Mouse (Mus musculus) ES-Bruce4 (cell line): ENCODE results near the gene Kcnma1.

Experiments
- CTCF ChIP-seq: IDR thresholded peaks from one replicate; pipeline ENCODE4 v1.8.1; 2011; ENCODE audit warnings: low read depth, low read length
- EP300 ChIP-seq: IDR thresholded peaks from 2 replicates; pipeline ENCODE4 v1.6.1; 2011; ENCODE audit warnings: low read depth, low read length; ENCODE audit not compliant: insufficient read depth
- POLR2A ChIP-seq: IDR thresholded peaks from one replicate; pipeline ENCODE4 v1.8.1; 2011; ENCODE audit warnings: low read length; ENCODE audit not compliant: insufficient read depth

DNA sequence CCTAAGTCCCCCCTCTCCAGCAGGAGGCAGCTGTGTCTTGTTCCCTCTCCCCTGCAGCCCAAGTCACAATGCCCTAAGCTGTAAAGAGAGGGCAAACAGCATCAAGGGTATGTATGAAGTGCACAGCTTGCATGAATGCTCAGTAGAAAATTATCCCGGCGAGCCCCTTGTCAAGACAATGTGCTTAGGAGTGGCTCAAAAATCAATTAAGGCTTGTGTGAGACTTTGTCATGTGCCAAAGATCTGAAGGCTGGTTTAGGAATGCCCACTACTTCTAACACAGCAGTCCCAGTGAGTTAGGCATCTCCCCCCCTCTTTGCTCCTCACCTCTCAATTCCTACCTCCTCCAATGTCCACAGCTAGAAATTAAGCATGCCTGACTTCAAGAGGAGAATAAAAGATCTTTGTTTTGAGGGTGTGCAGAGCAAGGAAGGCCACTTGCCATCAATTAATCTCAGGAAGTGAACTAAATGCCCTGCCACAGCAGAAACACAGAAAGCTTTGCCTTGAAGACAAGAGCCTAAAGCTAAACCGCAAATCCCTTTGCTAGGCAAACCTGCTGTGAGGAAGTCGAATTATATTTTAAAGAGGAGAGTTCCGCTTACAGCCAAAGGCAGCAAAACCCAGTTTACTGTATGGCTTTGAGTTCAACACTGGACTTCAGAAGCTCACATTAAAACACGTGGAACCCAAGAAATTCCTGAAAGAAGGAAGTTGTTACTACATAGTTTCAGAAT lies 635.8 kb downstream of the Kcnma1 start:
- TF ChIP-seq EP300, result no peak
- TF ChIP-seq POLR2A, result no peak
- TF ChIP-seq CTCF, result no peak
